Mouse (Mus musculus) testis, adult 2 months (tissue): Measurements from ENCODE around the gene Lmtk3. TPM values are rescaled to one million over a fixed set of nuclear protein-coding genes. Genes with fewer than 3 reads are reported as not detected.

Experiments
- H3K27ac ChIP-seq: fragments of 200-500 bp; 2 replicates; pipeline ENCODE4 v1.5.1; 2012; ENCODE audit warnings: low read depth, low read length; ENCODE audit not compliant: control insufficient read depth, insufficient read depth
- H3K27me3 ChIP-seq: fragments of 200-500 bp; 2 replicates; pipeline ENCODE4 v1.6.1; 2012; ENCODE audit warnings: mild to moderate bottlenecking, low read length, moderate library complexity; ENCODE audit not compliant: control insufficient read depth, insufficient read depth
- H3K36me3 ChIP-seq: fragments of 200-500 bp; 2 replicates; pipeline ENCODE4 v1.6.1; 2012; ENCODE audit warnings: mild to moderate bottlenecking, low read length; ENCODE audit not compliant: control insufficient read depth, insufficient read depth
- H3K4me1 ChIP-seq: fragments of 200-500 bp; 2 replicates; pipeline ENCODE4 v1.6.1; 2012; ENCODE audit warnings: low read length; ENCODE audit not compliant: control insufficient read depth, insufficient read depth
- H3K4me3 ChIP-seq: fragments of 200-500 bp; 2 replicates; pipeline ENCODE4 v1.5.1; 2012; ENCODE audit warnings: low read depth, mild to moderate bottlenecking, low read length, moderate library complexity, mixed read lengths; ENCODE audit not compliant: control insufficient read depth
- CTCF ChIP-seq: fragments of 200-500 bp; IDR thresholded peaks from 2 replicates; pipeline ENCODE4 v1.5.1; 2012; ENCODE audit warnings: low read depth, mild to moderate bottlenecking, inconsistent platforms, low read length, moderate library complexity; ENCODE audit not compliant: control insufficient read depth, insufficient read depth, insufficient replicate concordance
- POLR2A ChIP-seq: fragments of 200-500 bp; IDR thresholded peaks from 2 replicates; pipeline ENCODE4 v1.6.1; 2012; ENCODE audit warnings: low read depth, mild to moderate bottlenecking, inconsistent platforms, low read length, moderate library complexity; ENCODE audit not compliant: control insufficient read depth
- polyA plus RNA-seq: library from polyadenylated mRNA; depleted of rRNA; stranded (reverse); fragments of >200 nt; gene quantifications from 2 replicates; pipeline ENCODE4 v1.2.3, GENCODE M21; 2012

Lmtk3 gene
- polyA plus RNA-seq, 1 experiment: 23.1 TPM

DNA sequence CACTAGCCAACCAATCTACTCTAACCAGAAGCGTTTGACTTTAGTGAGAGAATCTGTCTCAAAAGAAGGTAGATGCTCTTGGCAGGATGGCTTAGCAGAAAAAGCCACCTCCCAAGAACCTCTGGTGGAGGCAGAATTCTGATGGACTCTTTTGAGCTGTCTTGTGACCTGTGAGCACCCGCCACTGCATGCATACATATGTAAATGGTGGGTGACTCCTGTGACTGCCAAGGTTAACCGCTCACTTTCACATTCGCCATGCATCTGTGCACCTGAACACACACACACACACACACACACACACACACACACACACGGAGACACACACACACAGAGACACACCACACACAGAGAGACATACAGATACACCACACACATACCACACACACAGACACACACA lies 36.1 kb upstream of the Lmtk3 start:
- Histone ChIP-seq H3K4me1 (no peaks in the 10 kb centered on the region), H3K27ac (no peak overlapping the region), H3K27me3 (no peaks in the 10 kb centered on the region), H3K4me3 (no peak overlapping the region), H3K36me3 (no peaks in the 10 kb centered on the region)
- no peak for TF ChIP-seq POLR2A
- TF ChIP-seq CTCF: no peak

DNA sequence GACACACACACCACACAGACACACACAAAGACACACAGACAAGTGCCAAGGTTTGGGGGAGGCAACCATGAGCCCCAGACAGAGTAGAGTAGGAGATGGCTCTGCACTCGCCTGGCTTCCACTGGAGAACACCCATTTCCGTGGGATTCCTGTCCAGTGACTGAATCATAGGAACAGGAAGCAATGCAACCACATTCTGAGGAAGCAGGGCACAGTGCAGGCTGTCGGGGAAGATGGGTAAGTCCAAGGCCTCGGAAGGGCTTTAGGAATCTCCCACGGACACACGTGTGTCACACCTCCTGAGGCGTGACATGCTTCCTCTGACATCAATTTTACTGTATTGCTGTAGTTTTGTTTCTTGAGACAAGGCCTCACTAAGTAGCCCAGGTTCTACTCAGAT lies 35.4 kb upstream of the Lmtk3 start:
- Histone ChIP-seq H3K4me1 (no peaks in the 10 kb centered on the region), H3K27ac (no peak overlapping the region), H3K27me3 (no peaks in the 10 kb centered on the region), H3K4me3 (no peak overlapping the region), H3K36me3 (no peaks in the 10 kb centered on the region)
- TF ChIP-seq CTCF (no peak), POLR2A (no peak)

DNA sequence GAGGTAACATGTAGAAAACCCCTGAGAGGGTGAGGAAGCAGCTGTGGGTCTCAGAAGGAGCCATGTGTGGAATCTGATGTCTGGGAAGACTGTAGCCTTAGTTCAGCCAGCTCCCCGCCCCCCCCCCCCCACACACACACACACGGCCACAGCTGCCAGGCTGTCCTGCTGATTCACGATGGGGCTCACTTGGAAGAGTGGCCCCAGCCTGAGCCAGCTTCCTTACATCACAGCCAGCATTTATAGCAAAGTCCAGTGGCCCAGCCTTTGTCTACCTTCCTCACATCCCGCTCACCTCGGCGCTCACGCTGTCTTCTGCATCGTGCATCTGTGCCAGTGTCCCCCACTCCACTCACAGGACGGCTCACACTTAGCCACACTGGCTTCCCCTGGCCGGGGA lies 34.1 kb upstream of the Lmtk3 start:
- no peak overlapping the region for H3K27ac ChIP-seq
- TF ChIP-seq CTCF (no peak), POLR2A (no peak)
- no peaks in the 10 kb centered on the region for H3K27me3 ChIP-seq
- no peaks in the 10 kb centered on the region for H3K36me3 ChIP-seq
- no peaks in the 10 kb centered on the region for H3K4me1 ChIP-seq
- no peak overlapping the region for H3K4me3 ChIP-seq

DNA sequence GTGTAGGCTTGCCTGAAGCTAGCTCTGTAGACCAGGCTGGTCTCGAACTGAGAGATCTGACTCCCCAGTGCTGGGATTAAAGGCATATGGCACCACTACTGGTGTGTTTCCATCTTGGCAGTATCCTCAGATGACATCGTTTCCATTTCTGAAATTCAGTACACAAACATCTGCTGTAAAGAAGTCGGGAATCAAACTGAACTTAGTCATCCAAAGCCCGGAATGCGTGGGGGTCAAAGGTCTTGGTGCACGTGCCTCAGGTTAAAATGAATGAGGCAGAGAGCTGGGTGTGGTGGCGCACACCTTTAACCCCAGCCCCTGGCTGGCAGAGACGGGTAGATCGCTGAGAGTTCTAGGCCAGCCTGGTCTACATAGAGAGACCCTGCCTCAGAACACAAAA lies 33.4 kb upstream of the Lmtk3 start:
- Histone ChIP-seq H3K36me3 (no peaks in the 10 kb centered on the region), H3K27ac (no peak overlapping the region), H3K4me3 (no peak overlapping the region), H3K27me3 (no peaks in the 10 kb centered on the region), H3K4me1 (no peaks in the 10 kb centered on the region)
- TF ChIP-seq POLR2A (no peak), CTCF (no peak)

DNA sequence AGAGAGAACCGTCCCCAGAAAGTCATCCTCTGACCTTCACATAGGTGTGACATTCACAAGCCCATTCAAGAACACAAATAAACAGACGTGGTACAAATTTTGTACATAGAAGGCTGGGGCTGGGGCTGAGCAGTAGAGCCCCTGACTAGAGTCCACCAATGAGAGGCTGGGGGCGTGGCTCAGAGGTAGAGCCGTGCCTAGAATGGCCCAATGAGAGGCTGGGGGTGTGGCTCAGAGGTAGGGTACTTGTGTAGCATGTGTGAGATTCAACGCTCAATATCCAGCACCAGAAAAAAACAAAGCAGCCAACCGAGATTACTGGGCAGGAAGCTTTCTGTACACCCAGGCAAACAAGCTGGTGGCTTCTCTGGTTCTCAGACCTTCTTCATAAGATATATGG lies 27.8 kb upstream of the Lmtk3 start:
- no peak for TF ChIP-seq CTCF
- TF ChIP-seq POLR2A: no peak
- Histone ChIP-seq H3K4me1 (peaks cover 3% of the 10 kb centered on the region; the same call in 1 of the 2 replicates), H3K27me3 (no peaks in the 10 kb centered on the region), H3K36me3 (no peaks in the 10 kb centered on the region), H3K4me3 (no peak overlapping the region), H3K27ac (no peak overlapping the region)

DNA sequence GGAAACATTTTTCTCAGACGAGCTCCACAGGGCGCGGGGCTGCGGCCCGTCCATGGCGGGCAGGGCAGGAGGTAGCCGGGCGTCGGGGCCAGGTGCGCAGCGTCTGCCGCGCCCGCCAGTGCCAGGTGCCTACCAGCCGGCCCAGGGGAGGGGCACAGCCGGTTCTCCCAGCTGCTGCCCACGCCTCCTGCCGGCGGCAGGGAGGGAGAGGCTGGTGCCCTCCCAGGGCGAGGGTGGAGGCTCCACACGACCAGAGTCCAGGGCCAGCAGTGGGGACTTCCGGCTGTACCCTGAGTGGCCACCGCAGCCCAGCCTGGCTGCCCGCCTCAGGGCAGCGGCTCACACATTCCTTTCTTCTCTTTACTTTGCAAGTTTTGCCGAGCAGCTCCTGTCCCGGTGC lies 24.1 kb upstream of the Lmtk3 start:
- Histone ChIP-seq H3K27ac (no peak overlapping the region), H3K4me3 (no peak overlapping the region), H3K27me3 (no peaks in the 10 kb centered on the region), H3K4me1 (peaks cover 3% of the 10 kb centered on the region; the same call in 1 of the 2 replicates), H3K36me3 (no peaks in the 10 kb centered on the region)
- no peak for TF ChIP-seq CTCF
- no peak for TF ChIP-seq POLR2A

DNA sequence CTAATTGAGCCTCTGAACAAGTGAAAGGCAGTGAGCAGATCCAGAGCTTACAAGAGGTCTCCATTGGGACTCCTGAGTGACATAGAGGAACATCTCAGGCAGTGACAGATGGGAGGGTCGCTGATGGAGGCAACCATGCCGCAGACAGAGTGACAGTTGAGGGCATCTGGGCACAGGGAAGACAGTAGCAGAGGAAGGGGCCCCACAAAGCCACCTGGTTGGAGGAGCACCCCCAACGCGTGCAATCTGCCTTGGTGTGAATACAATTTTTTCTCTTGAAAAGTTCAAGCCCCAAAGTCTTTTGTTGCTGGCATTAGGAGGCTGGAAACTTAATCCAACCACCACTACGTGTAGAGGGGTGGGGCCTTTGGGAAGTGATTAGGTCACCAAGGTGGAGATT lies 23.4 kb upstream of the Lmtk3 start:
- H3K27me3 ChIP-seq: no peaks in the 10 kb centered on the region
- no peak overlapping the region for H3K4me3 ChIP-seq
- H3K4me1 ChIP-seq: peaks cover 3% of the 10 kb centered on the region
- H3K27ac ChIP-seq: no peak overlapping the region
- TF ChIP-seq POLR2A: no peak
- no peak for TF ChIP-seq CTCF
- H3K36me3 ChIP-seq: no peaks in the 10 kb centered on the region

DNA sequence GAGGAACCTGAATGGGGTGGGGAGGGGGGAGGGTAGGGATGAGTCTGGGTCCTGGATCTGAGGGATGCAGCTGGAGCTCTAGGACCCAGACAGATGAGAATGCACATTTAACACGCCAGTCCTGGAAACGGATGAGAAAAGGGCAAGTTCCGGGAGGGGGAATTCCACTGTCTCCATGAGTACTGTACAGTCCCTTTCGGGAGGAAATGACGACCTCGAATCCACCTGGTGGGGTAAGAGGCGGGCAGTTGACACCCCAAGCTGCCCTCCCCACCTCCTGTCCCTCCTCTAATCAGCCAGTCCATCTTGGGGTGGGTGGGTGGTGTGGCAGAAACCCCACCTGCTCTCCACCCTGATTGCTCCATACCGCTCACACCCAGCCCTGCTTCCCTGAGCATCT lies 17.5 kb upstream of the Lmtk3 start:
- Histone ChIP-seq H3K27me3 (no peaks in the 10 kb centered on the region), H3K36me3 (no peaks in the 10 kb centered on the region), H3K27ac (no peak overlapping the region), H3K4me3 (no peak overlapping the region), H3K4me1 (no peaks in the 10 kb centered on the region; the same call in none of the 2 replicates)
- no peak; the same call in 1 of the 2 replicates for TF ChIP-seq POLR2A
- no peak for TF ChIP-seq CTCF
